Mouse (Mus musculus) brain, embryonic 18.5 days (tissue): ENCODE results near the gene Cep97.
"Not testable (repeated sequence)": the region's sequence is repeated elsewhere in the genome, so short reads cannot be mapped to it uniquely, and the experiment has no call there.

Experiments used
- DNase-seq: peaks from one replicate; pipeline ENCODE4 v3.0.0-alpha.2; 2012; ENCODE audit warnings: low read depth, low spot score

Gene Cep97

GRCm38 (mm10) chr16:55890346-55891136 lies 44.1 kb downstream of the Cep97 start:
- DNase-seq: no peak

- DNase-seq: no peak
Observed at GRCm38 (mm10) chr16:55889451-55889850, 45.2 kb downstream of the Cep97 start.

GRCm38 (mm10) chr16:55888584-55888960 lies 46.1 kb downstream of the Cep97 start:
- DNase-seq: no peak

- DNase-seq: no peak
Observed at GRCm38 (mm10) chr16:55887814-55888583, 46.7 kb downstream of the Cep97 start.

GRCm38 (mm10) chr16:55884246-55884645 lies 50.4 kb downstream of the Cep97 start:
- DNase-seq: no peak

GRCm38 (mm10) chr16:55876025-55876424 lies 58.6 kb downstream of the Cep97 start:
- DNase-seq: no peak

- DNase-seq: no peak
Observed at GRCm38 (mm10) chr16:55863832-55864231, 70.8 kb downstream of the Cep97 start.

- peak; percentile 24 for DNase-seq
Observed at GRCm38 (mm10) chr16:55863149-55863815, 71.4 kb downstream of the Cep97 start.

- DNase-seq: no peak
Observed at GRCm38 (mm10) chr16:55861104-55861503, 73.6 kb downstream of the Cep97 start.

- not testable (repeated sequence) for DNase-seq
Observed at GRCm38 (mm10) chr16:55859421-55859820, 75.2 kb downstream of the Cep97 start.

GRCm38 (mm10) chr16:55858465-55858864 lies 76.2 kb downstream of the Cep97 start:
- DNase-seq: no peak

GRCm38 (mm10) chr16:55852943-55853727 lies 81.5 kb downstream of the Cep97 start:
- DNase-seq: peak; percentile 60

- no peak for DNase-seq
Observed at GRCm38 (mm10) chr16:55852515-55852914, 82.1 kb downstream of the Cep97 start.

- DNase-seq: no peak
Observed at GRCm38 (mm10) chr16:55850485-55850884, 84.2 kb downstream of the Cep97 start.
